Mouse (Mus musculus): ENCODE measurements around the gene Lrrc28. TPM values are rescaled to one million over a fixed set of nuclear protein-coding genes. Genes with fewer than 3 reads are reported as not detected.

Lrrc28 gene
- polyA plus RNA-seq, 1 experiment from 2014 or later: 24.5 TPM

- 87% methylated on average over 9 of the region's 9 CpGs for WGBS
- ATAC-seq (ENCODE audit: insufficient number of reproducible peaks, low FRiP score, low TSS enrichment, low read depth): no peak
Measured at GRCm38 (mm10) chr7:67642955-67643354, 2.1 kb downstream of the Lrrc28 start.

GRCm38 (mm10) chr7:67639006-67639405, 6.1 kb downstream of the Lrrc28 start:
- Histone ChIP-seq H3K4me2 (no peak overlapping the region), H3K4me1 (peaks cover under 1% of the 10 kb centered on the region; the same call in 1 of the 2 replicates), H3K9ac (no peak overlapping the region), H3K27ac (no peak overlapping the region), H3K27me3 (no peaks in the 10 kb centered on the region), H3K4me3 (no peak overlapping the region), H3K9me3 (no peaks in the 10 kb centered on the region), H3K36me3 (peaks cover 7% of the 10 kb centered on the region; the same call in 1 of the 2 replicates)
- no peak for ATAC-seq (ENCODE audit: insufficient number of reproducible peaks, low FRiP score, low TSS enrichment, low read depth)
- WGBS: 88% methylated on average over 3 of the region's 3 CpGs

More at GRCm38 (mm10) chr7:67642955-67643354, 2.1 kb downstream of the Lrrc28 start:
- Histone ChIP-seq H3K4me1 (peaks cover 13% of the 10 kb centered on the region), H3K36me3 (peaks cover 4% of the 10 kb centered on the region; the same call in 1 of the 2 replicates), H3K4me3 (no peak overlapping the region), H3K9ac (no peak overlapping the region), H3K27me3 (no peaks in the 10 kb centered on the region), H3K9me3 (no peaks in the 10 kb centered on the region), H3K4me2 (no peak overlapping the region), H3K27ac (no peak overlapping the region)

GRCm38 (mm10) chr7:67636161-67636560, 8.9 kb downstream of the Lrrc28 start:
- H3K36me3 ChIP-seq: peaks cover 12% of the 10 kb centered on the region; the same call in 1 of the 2 replicates
- ATAC-seq (ENCODE audit: insufficient number of reproducible peaks, low FRiP score, low TSS enrichment, low read depth): no peak
- H3K27ac ChIP-seq: no peak overlapping the region
- H3K4me2 ChIP-seq: no peak overlapping the region
- 78% methylated on average over 2 of the region's 2 CpGs for WGBS
- H3K9ac ChIP-seq: no peak overlapping the region
- no peaks in the 10 kb centered on the region for H3K4me1 ChIP-seq
- no peaks in the 10 kb centered on the region for H3K9me3 ChIP-seq
- H3K4me3 ChIP-seq: no peak overlapping the region
- no peaks in the 10 kb centered on the region for H3K27me3 ChIP-seq

- H3K4me2 ChIP-seq: no peak overlapping the region
- 0 out of 2 replicates have a peak, but pooled peaks cover 8% of the 10 kb centered on the region for H3K36me3 ChIP-seq
- no peak for ATAC-seq (ENCODE audit: insufficient number of reproducible peaks, low FRiP score, low TSS enrichment, low read depth)
- 95% methylated on average over 3 of the region's 3 CpGs for WGBS
- no peak overlapping the region for H3K9ac ChIP-seq
- no peak overlapping the region for H3K4me3 ChIP-seq
- H3K27me3 ChIP-seq: no peaks in the 10 kb centered on the region
- H3K9me3 ChIP-seq: no peaks in the 10 kb centered on the region
- H3K27ac ChIP-seq: no peak overlapping the region
- H3K4me1 ChIP-seq: 0 out of 2 replicates have a peak, but pooled peaks cover 6% of the 10 kb centered on the region
Measured at GRCm38 (mm10) chr7:67634210-67634609, 10.9 kb downstream of the Lrrc28 start.

GRCm38 (mm10) chr7:67632380-67632779, 12.7 kb downstream of the Lrrc28 start:
- Histone ChIP-seq H3K27ac (no peak overlapping the region), H3K4me1 (0 out of 2 replicates have a peak, but pooled peaks cover 6% of the 10 kb centered on the region), H3K4me2 (no peak overlapping the region), H3K36me3 (peaks cover 8% of the 10 kb centered on the region; the same call in 1 of the 2 replicates), H3K9me3 (no peaks in the 10 kb centered on the region), H3K4me3 (no peak overlapping the region), H3K27me3 (no peaks in the 10 kb centered on the region), H3K9ac (no peak overlapping the region)
- ATAC-seq (ENCODE audit: insufficient number of reproducible peaks, low FRiP score, low TSS enrichment, low read depth): no peak
- WGBS: 81% methylated on average over 5 of the region's 5 CpGs

GRCm38 (mm10) chr7:67630817-67631216, 14.3 kb downstream of the Lrrc28 start:
- H3K36me3 ChIP-seq: peaks cover 11% of the 10 kb centered on the region; the same call in 1 of the 2 replicates
- H3K9me3 ChIP-seq: no peaks in the 10 kb centered on the region
- H3K4me1 ChIP-seq: 0 out of 2 replicates have a peak, but pooled peaks cover 6% of the 10 kb centered on the region
- 12% methylated on average over 2 of the region's 2 CpGs for WGBS
- no peak overlapping the region for H3K9ac ChIP-seq
- no peak for ATAC-seq (ENCODE audit: insufficient number of reproducible peaks, low FRiP score, low TSS enrichment, low read depth)
- H3K4me3 ChIP-seq: no peak overlapping the region
- H3K4me2 ChIP-seq: no peak overlapping the region
- no peak overlapping the region for H3K27ac ChIP-seq
- no peaks in the 10 kb centered on the region for H3K27me3 ChIP-seq

- Histone ChIP-seq H3K4me2 (no peak overlapping the region), H3K9ac (no peak overlapping the region), H3K27ac (no peak overlapping the region), H3K4me1 (0 out of 2 replicates have a peak, but pooled peaks cover 6% of the 10 kb centered on the region), H3K9me3 (no peaks in the 10 kb centered on the region), H3K36me3 (peaks cover 10% of the 10 kb centered on the region; the same call in 1 of the 2 replicates), H3K27me3 (no peaks in the 10 kb centered on the region), H3K4me3 (no peak overlapping the region)
- WGBS: 43% methylated on average over 5 of the region's 5 CpGs
- ATAC-seq (ENCODE audit: insufficient number of reproducible peaks, low FRiP score, low TSS enrichment, low read depth): no peak
Measured at GRCm38 (mm10) chr7:67629681-67630080, 15.4 kb downstream of the Lrrc28 start.

- WGBS: 85% methylated on average over 5 of the region's 5 CpGs
Measured at GRCm38 (mm10) chr7:67626671-67627070, 18.4 kb downstream of the Lrrc28 start.

GRCm38 (mm10) chr7:67622151-67622550, 22.9 kb downstream of the Lrrc28 start:
- H3K9ac ChIP-seq: no peak overlapping the region
- H3K36me3 ChIP-seq: peaks cover 3% of the 10 kb centered on the region; the same call in 1 of the 2 replicates
- H3K27ac ChIP-seq: no peak overlapping the region
- no peaks in the 10 kb centered on the region for H3K27me3 ChIP-seq
- WGBS: 54% methylated on average over 3 of the region's 3 CpGs
- peaks cover 13% of the 10 kb centered on the region; the same call in 1 of the 2 replicates for H3K4me1 ChIP-seq
- H3K4me2 ChIP-seq: no peak overlapping the region
- no peaks in the 10 kb centered on the region for H3K9me3 ChIP-seq
- H3K4me3 ChIP-seq: no peak overlapping the region
- ATAC-seq (ENCODE audit: insufficient number of reproducible peaks, low FRiP score, low TSS enrichment, low read depth): no peak

More at GRCm38 (mm10) chr7:67626671-67627070, 18.4 kb downstream of the Lrrc28 start:
- H3K4me2 ChIP-seq: no peak overlapping the region
- H3K36me3 ChIP-seq: peaks cover 5% of the 10 kb centered on the region; the same call in 1 of the 2 replicates
- no peak overlapping the region for H3K9ac ChIP-seq
- no peak overlapping the region for H3K27ac ChIP-seq
- H3K27me3 ChIP-seq: no peaks in the 10 kb centered on the region
- H3K4me1 ChIP-seq: 0 out of 2 replicates have a peak, but pooled peaks cover 10% of the 10 kb centered on the region
- no peak overlapping the region for H3K4me3 ChIP-seq
- no peaks in the 10 kb centered on the region for H3K9me3 ChIP-seq
- no peak for ATAC-seq (ENCODE audit: insufficient number of reproducible peaks, low FRiP score, low TSS enrichment, low read depth)

GRCm38 (mm10) chr7:67619836-67620235, 25.2 kb downstream of the Lrrc28 start:
- Histone ChIP-seq H3K4me2 (no peak overlapping the region), H3K9ac (no peak overlapping the region), H3K27me3 (no peaks in the 10 kb centered on the region), H3K9me3 (no peaks in the 10 kb centered on the region), H3K4me3 (no peak overlapping the region), H3K4me1 (peaks cover 22% of the 10 kb centered on the region; the same call in 1 of the 2 replicates), H3K27ac (no peak overlapping the region), H3K36me3 (no peaks in the 10 kb centered on the region; the same call in 1 of the 2 replicates)
- 39% methylated on average over 4 of the region's 4 CpGs for WGBS
- no peak for ATAC-seq (ENCODE audit: insufficient number of reproducible peaks, low FRiP score, low TSS enrichment, low read depth)

GRCm38 (mm10) chr7:67618316-67618715, 26.8 kb downstream of the Lrrc28 start:
- Histone ChIP-seq H3K27me3 (no peaks in the 10 kb centered on the region), H3K4me1 (peaks cover 24% of the 10 kb centered on the region), H3K4me3 (no peak overlapping the region), H3K27ac (no peak overlapping the region), H3K4me2 (no peak overlapping the region), H3K9ac (no peak overlapping the region), H3K9me3 (no peaks in the 10 kb centered on the region), H3K36me3 (no peaks in the 10 kb centered on the region; the same call in 1 of the 2 replicates)
- WGBS: 56% methylated on average over 3 of the region's 3 CpGs
- no peak for ATAC-seq (ENCODE audit: insufficient number of reproducible peaks, low FRiP score, low TSS enrichment, low read depth)

- Histone ChIP-seq H3K9me3 (no peaks in the 10 kb centered on the region), H3K4me1 (peaks cover 24% of the 10 kb centered on the region), H3K4me2 (no peak overlapping the region), H3K36me3 (no peaks in the 10 kb centered on the region; the same call in 1 of the 2 replicates), H3K4me3 (no peak overlapping the region), H3K9ac (no peak overlapping the region; the same call in 1 of the 2 replicates), H3K27ac (no peak overlapping the region), H3K27me3 (no peaks in the 10 kb centered on the region)
- 81% methylated on average over 10 of the region's 10 CpGs for WGBS
- no peak for ATAC-seq (ENCODE audit: insufficient number of reproducible peaks, low FRiP score, low TSS enrichment, low read depth)
Measured at GRCm38 (mm10) chr7:67617646-67618045, 27.4 kb downstream of the Lrrc28 start.

Data from limb, embryonic 15.5 days (tissue).